Mouse (Mus musculus) neural tube, embryonic 13.5 days (tissue): ENCODE data around the gene Irx4. TPM values are rescaled to one million over a fixed set of nuclear protein-coding genes. Genes with fewer than 3 reads are reported as not detected.
A peak's percentile ranks its signal among the peaks of the same experiment; 100 is the strongest.

Source experiments
- ATAC-seq: fragments of 200-750 bp; cut with Nextera tagmentation; 2 replicates; pipeline ENCODE4 v1.8.0; 2017; ENCODE audit warnings: low read depth, mild to moderate bottlenecking, moderate TSS enrichment, moderate library complexity
- H3K27ac ChIP-seq: fragments of 300-500 bp; sonication (generic); replicated peaks from 2 replicates; pipeline ENCODE4 v1.5.1; 2015; ENCODE audit warnings: moderate library complexity, mild to moderate bottlenecking, inconsistent platforms
- H3K27me3 ChIP-seq: fragments of 300-500 bp; sonication (generic); 2 replicates; pipeline ENCODE4 v1.6.1; 2015; ENCODE audit warnings: mild to moderate bottlenecking, inconsistent platforms
- H3K36me3 ChIP-seq: fragments of 300-500 bp; sonication (generic); 2 replicates; pipeline ENCODE4 v1.6.1; 2015; ENCODE audit warnings: mild to moderate bottlenecking, inconsistent platforms
- H3K4me1 ChIP-seq: fragments of 300-500 bp; sonication (generic); replicated peaks from 2 replicates; pipeline ENCODE4 v1.6.1; 2015; ENCODE audit warnings: inconsistent platforms
- H3K4me2 ChIP-seq: fragments of 300-500 bp; sonication (generic); 2 replicates; pipeline ENCODE4 v1.6.1; 2015; ENCODE audit warnings: inconsistent platforms, mild to moderate bottlenecking, moderate library complexity
- H3K4me3 ChIP-seq: fragments of 300-500 bp; sonication (generic); 2 replicates; pipeline ENCODE4 v1.5.1; 2015; ENCODE audit warnings: mild to moderate bottlenecking, inconsistent platforms
- H3K9ac ChIP-seq: fragments of 300-500 bp; sonication (generic); 2 replicates; pipeline ENCODE4 v1.6.1; 2015; ENCODE audit warnings: moderate library complexity, mild to moderate bottlenecking, inconsistent platforms
- H3K9me3 ChIP-seq: fragments of 300-500 bp; sonication (generic); 2 replicates; pipeline ENCODE4 v1.6.1; 2016; ENCODE audit warnings: inconsistent platforms
- WGBS: fragments of 180-500 bp; shearing (Covaris S2); methylation state at CpG from one replicate; pipeline ENCODE4 v1.1.7; 2015; 5-methylcytosine and 5-hydroxymethylcytosine counted together
- polyA plus RNA-seq: library from polyadenylated mRNA; unstranded; fragments of >200 nt; fragmentation: Nextera tagmentation; extraction: Ambion mirVana; gene quantifications from 2 replicates; pipeline ENCODE4 v1.2.1, GENCODE M21; 2015

The Irx4 gene
- polyA plus RNA-seq, 1 experiment from 2014 or later = 0.80 TPM

DNA sequence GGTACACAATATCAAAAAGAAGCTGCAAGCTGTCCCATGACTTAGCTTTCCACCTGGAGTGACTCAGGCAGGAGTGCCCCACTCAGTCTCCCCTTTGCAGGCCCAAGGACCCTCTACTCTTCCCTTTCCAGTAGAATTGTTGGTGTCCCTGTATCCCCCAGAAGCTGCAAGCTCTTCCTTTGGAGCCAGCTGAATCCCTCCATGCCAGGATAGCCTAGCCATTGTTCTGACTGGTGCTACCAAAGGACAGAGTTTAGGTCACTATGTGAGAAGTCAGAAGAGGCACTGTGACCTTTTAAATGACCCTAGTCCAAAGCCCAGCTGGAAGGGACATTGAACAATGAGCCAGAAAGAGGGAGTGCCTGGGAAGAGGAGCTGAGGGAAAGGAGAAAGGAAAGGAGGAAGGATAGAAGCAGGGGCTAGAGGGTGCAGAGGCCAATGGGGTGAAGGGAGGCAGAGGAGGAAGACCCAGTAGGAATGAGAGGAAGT, 12.6 kb downstream of the Irx4 start:
- Histone ChIP-seq H3K27me3 (peaks cover 95% of the 10 kb centered on the region), H3K9me3 (no peaks in the 10 kb centered on the region), H3K27ac (no peak overlapping the region), H3K4me1 (peaks cover 34% of the 10 kb centered on the region), H3K9ac (no peak overlapping the region), H3K4me2 (no peak overlapping the region), H3K4me3 (no peak overlapping the region), H3K36me3 (no peaks in the 10 kb centered on the region)
- ATAC-seq = no peak

DNA sequence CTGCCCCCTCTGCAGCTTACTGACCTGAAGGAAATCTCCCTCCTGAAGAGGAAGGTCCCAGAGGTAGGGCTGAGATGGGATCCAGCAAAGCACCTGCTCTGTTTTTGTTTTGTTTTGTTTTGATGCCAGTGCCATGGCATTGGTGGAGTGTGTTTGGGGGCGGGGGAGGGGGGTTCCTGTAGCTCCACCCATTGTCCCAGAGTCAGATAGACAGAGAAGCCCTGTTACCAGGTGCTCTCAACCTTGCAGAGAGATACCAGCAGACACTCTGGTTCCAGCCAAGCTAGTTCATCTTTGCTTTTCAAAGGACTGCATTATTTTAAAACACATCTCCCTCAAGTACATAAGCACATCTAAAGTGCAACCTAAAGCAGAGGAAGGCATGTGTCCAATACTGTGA, 13.3 kb downstream of the Irx4 start:
- ATAC-seq = no peak
- Histone ChIP-seq H3K9ac (no peak overlapping the region), H3K27ac (no peak overlapping the region), H3K27me3 (peaks cover 92% of the 10 kb centered on the region), H3K4me1 (peaks cover 32% of the 10 kb centered on the region), H3K4me3 (no peak overlapping the region), H3K9me3 (no peaks in the 10 kb centered on the region), H3K36me3 (no peaks in the 10 kb centered on the region), H3K4me2 (no peak overlapping the region)
- WGBS = 58% methylated on average over 1 of the region's 1 CpGs

DNA sequence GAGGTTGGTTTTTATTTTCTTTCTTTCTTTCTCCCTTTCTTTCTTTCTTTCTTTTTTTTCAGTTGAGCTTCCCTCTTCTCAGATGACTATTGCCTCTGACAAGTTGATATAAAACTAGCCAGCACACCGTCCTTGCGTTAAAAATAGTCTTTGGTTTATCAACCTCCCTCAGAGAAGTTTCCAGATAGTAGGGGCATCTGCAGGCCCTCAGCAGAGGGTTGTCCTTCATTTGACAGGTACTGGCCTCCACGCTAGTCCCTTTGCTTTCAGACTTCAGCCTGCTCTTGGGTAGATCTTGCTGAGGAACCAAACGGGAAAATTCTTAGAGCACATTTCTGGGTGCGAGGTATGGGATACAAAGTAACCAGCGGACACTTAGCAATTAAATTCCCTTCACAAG, 17.1 kb downstream of the Irx4 start:
- no peak overlapping the region for H3K27ac ChIP-seq
- no peak for ATAC-seq
- no peak overlapping the region for H3K9ac ChIP-seq
- H3K4me3 ChIP-seq = no peak overlapping the region
- 89% methylated on average over 6 of the region's 6 CpGs for WGBS
- H3K27me3 ChIP-seq = peaks cover 69% of the 10 kb centered on the region
- no peaks in the 10 kb centered on the region for H3K9me3 ChIP-seq
- H3K36me3 ChIP-seq = no peaks in the 10 kb centered on the region
- no peak overlapping the region for H3K4me2 ChIP-seq
- peaks cover 10% of the 10 kb centered on the region for H3K4me1 ChIP-seq

DNA sequence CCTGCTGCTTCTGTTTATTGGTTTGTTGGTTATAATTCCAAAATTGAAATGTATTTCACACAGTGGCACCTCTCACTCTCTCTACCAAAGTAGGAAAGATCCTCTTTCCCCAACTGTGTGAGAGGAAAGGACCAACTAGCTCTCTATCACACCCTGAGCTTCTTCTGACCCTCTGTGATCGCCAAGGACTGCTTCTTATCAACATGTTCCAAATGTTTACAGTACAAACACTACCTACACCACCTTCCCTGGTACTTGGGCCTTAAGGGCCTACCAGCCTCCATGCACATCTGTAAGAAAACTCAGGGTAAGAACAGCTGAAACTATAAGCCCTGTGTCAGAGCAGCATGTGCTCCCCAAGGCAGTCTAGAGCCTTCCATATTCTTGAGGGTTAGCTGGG, 17.5 kb downstream of the Irx4 start:
- no peak overlapping the region for H3K4me3 ChIP-seq
- no peak overlapping the region for H3K9ac ChIP-seq
- no peak overlapping the region for H3K27ac ChIP-seq
- no peaks in the 10 kb centered on the region for H3K9me3 ChIP-seq
- ATAC-seq = no peak
- H3K27me3 ChIP-seq = peaks cover 69% of the 10 kb centered on the region
- no peak overlapping the region for H3K4me2 ChIP-seq
- H3K36me3 ChIP-seq = no peaks in the 10 kb centered on the region
- 77% methylated on average over 1 of the region's 1 CpGs for WGBS
- peaks cover 5% of the 10 kb centered on the region; the same call in 1 of the 2 replicates for H3K4me1 ChIP-seq

DNA sequence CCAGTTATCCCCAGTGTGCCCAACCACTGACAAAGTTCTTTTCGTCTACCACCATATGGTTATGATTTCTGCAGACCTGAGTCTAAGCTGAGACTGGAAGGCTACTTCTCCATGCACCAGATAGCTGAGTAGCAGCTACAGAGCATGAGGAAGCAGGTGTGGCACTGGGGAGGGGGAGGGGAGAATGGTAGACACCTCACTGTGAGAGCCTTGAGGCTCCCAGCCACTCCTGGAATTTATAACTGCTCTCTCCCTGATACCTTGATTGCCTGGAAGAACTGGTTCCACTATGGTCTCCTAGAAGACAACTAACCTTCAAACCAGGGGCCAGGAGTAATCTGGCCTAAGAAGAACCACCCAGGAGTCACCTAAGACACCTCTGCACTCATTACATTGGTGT, 18.9 kb downstream of the Irx4 start:
- Histone ChIP-seq H3K4me1 (no peaks in the 10 kb centered on the region), H3K4me3 (no peak overlapping the region), H3K4me2 (no peak overlapping the region), H3K9me3 (no peaks in the 10 kb centered on the region), H3K9ac (no peak overlapping the region), H3K27me3 (peaks cover 65% of the 10 kb centered on the region), H3K36me3 (no peaks in the 10 kb centered on the region), H3K27ac (no peak overlapping the region)
- no peak for ATAC-seq
- WGBS = 86% methylated on average over 1 of the region's 1 CpGs

DNA sequence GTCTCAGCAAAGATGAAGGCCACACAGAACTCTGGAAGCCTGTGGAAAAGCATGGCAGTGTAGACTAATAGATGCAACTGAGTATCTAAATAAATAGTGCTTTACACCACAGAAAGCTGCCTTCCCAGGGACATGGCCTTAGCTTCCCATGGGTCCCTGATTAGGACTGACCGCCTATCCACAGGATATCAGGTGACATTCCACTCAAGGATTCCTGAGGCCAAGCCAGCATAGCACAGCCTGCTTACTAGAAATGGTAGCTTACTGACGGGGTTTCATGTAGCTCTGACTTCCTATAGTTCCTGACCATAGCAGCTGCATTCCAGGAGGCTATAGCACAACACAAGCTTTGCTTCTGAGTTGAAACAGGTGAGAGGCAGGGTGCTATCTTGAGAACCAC, 22.1 kb downstream of the Irx4 start:
- H3K9ac ChIP-seq = no peak overlapping the region
- no peak overlapping the region for H3K4me2 ChIP-seq
- H3K4me3 ChIP-seq = no peak overlapping the region
- 83% methylated on average over 2 of the region's 2 CpGs for WGBS
- no peak for ATAC-seq
- H3K27me3 ChIP-seq = peaks cover 44% of the 10 kb centered on the region
- no peaks in the 10 kb centered on the region for H3K4me1 ChIP-seq
- no peaks in the 10 kb centered on the region for H3K36me3 ChIP-seq
- no peak overlapping the region for H3K27ac ChIP-seq
- H3K9me3 ChIP-seq = no peaks in the 10 kb centered on the region

DNA sequence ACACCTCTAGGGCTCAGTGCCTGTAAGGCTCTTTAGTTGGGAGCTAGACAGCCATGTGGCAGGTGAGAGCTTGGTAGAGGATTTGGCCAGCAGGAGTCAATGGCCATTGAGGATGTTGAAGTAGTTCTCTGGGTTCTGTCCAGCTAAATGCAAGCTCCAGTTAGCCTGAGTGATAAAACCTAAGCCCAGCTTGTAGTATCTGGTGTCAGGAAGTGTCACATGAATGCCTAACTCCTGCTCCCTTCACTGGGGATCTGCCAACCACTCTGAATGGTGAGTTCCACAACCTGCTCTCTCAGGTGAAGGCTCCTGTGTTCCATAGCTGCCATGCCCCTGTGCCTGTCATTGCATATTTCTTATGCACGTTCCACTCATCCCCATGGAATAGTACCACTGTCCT, 23.3 kb downstream of the Irx4 start:
- H3K27me3 ChIP-seq = peaks cover 40% of the 10 kb centered on the region
- no peak overlapping the region for H3K4me2 ChIP-seq
- 97% methylated on average over 1 of the region's 1 CpGs for WGBS
- ATAC-seq = no peak
- H3K9ac ChIP-seq = no peak overlapping the region
- H3K9me3 ChIP-seq = no peaks in the 10 kb centered on the region
- no peaks in the 10 kb centered on the region for H3K4me1 ChIP-seq
- no peaks in the 10 kb centered on the region for H3K36me3 ChIP-seq
- no peak overlapping the region for H3K4me3 ChIP-seq
- H3K27ac ChIP-seq = no peak overlapping the region

DNA sequence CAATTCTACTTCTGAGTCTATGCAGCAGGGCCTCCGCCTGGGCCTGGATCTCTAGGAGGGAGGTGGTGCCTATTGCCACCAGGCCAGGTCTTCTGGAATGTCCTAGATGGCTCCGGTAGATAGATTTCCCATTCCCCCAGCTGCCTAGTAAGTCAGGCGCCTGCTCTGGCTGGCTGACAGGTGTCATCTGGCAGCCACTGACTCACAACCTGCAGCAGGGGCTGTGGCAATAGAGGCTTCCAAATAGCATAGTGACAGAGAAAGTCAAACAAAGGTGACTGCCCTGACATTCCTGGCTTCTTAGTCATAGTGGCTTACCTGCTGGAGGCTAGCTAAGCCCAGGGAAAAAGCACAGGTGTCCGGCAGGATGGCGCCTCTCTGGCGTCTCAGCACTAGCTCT, 29.9 kb downstream of the Irx4 start:
- no peaks in the 10 kb centered on the region for H3K36me3 ChIP-seq
- peaks cover 6% of the 10 kb centered on the region; the same call in 1 of the 2 replicates for H3K9me3 ChIP-seq
- no peak overlapping the region for H3K4me3 ChIP-seq
- H3K9ac ChIP-seq = no peak overlapping the region
- H3K27me3 ChIP-seq = peaks cover 12% of the 10 kb centered on the region; the same call in 1 of the 2 replicates
- no peaks in the 10 kb centered on the region for H3K4me1 ChIP-seq
- no peak overlapping the region for H3K4me2 ChIP-seq
- 92% methylated on average over 6 of the region's 6 CpGs for WGBS
- H3K27ac ChIP-seq = no peak overlapping the region
- ATAC-seq = no peak

DNA sequence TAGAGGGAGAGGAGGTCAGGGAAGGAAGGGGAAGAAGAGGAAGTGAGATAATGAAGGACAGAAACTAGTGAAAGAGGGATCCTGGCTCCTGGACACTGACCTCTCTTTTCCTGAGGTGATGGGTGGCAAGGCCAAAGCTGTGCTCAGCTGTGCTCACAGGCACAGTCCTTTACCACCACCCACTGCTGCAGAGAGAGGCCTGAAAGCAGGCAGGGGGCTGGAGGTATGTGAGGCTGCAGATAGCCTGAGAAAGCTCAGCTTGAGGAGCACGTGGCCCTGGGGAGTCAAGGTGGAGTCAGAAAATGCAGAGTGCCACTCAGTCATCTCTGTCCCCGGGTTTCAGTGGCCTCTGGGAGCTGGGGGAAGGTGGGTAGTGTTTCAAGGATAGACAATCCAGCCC, 30.8 kb downstream of the Irx4 start:
- Histone ChIP-seq H3K27me3 (peaks cover 12% of the 10 kb centered on the region; the same call in 1 of the 2 replicates), H3K36me3 (no peaks in the 10 kb centered on the region), H3K9me3 (peaks cover 6% of the 10 kb centered on the region; the same call in 1 of the 2 replicates), H3K4me3 (no peak overlapping the region), H3K9ac (no peak overlapping the region), H3K27ac (no peak overlapping the region), H3K4me2 (no peak overlapping the region), H3K4me1 (no peaks in the 10 kb centered on the region)
- no peak for ATAC-seq
- 35% methylated on average over 2 of the region's 2 CpGs for WGBS

DNA sequence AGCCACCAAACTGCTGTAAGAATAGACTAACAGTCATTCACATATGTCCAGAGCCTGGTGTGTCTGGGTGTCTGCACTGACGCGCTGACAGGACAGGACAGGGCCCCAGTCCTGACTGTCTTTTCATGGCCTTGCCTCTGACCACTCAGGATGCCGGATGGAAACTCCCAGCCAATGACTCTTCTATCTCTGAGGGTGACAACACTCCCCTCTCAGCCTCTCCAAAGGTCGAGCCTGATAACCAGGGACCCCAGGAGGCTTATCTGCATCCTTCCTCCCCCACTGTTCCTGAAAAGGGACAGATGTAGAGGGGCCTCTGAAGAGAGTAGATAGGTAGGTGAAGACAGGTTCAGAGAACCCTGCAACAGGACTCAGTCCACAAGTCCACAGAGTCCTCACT, 38.4 kb downstream of the Irx4 start:
- peaks cover 3% of the 10 kb centered on the region; the same call in 1 of the 2 replicates for H3K27me3 ChIP-seq
- H3K4me2 ChIP-seq = no peak overlapping the region
- no peak overlapping the region for H3K9ac ChIP-seq
- H3K27ac ChIP-seq = no peak overlapping the region
- no peak overlapping the region for H3K4me3 ChIP-seq
- peaks cover 6% of the 10 kb centered on the region; the same call in 1 of the 2 replicates for H3K9me3 ChIP-seq
- H3K4me1 ChIP-seq = no peaks in the 10 kb centered on the region
- 75% methylated on average over 4 of the region's 4 CpGs for whole genome bisulfite sequencing
- no peak for ATAC-seq
- H3K36me3 ChIP-seq = no peaks in the 10 kb centered on the region

DNA sequence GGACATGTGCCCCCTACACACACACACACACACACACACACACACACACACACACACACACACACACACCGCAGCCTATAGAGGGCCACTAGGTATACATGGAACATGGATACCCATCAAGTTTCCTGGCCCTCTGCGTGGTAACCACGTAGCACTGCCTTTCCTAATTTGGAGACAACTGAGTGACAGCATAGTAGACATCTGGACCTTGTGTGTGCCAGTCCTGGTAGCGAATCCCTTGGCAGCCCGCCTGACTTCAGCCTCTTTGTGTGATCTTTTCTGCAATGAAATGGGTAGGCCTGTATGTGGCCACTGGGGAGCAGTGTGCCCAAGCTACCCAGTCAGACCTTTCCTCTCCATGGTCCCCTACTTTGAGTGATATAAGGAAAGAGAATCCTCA, 39.0 kb downstream of the Irx4 start:
- no peak for ATAC-seq
- Histone ChIP-seq H3K27ac (no peak overlapping the region), H3K9ac (no peak overlapping the region), H3K36me3 (no peaks in the 10 kb centered on the region), H3K4me1 (no peaks in the 10 kb centered on the region), H3K4me2 (no peak overlapping the region), H3K4me3 (no peak overlapping the region), H3K9me3 (peaks cover 6% of the 10 kb centered on the region; the same call in 1 of the 2 replicates), H3K27me3 (peaks cover 3% of the 10 kb centered on the region; the same call in 1 of the 2 replicates)
- WGBS = 89% methylated on average over 5 of the region's 5 CpGs

DNA sequence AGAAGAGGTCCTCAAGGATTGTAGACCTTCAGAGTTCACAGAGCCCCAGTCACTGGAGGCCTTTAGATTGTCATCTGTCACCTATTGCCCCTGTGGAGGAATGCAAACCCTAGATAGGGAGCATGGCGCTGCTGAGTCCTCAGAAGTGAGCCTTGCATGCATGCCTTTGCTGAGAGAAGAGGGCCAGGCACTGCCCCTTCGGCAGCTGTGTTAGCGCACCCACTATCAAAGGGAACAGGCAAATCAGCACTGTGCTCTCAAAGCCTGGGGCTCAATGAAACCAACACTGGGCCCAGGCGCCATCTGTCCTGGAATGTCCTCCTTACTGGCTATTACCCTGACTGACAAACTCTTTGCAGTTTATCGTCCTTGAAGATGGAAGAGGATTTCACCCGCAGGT, 44.5 kb downstream of the Irx4 start:
- WGBS = 57% methylated on average over 6 of the region's 6 CpGs
- Histone ChIP-seq H3K4me1 (peaks cover 8% of the 10 kb centered on the region; the same call in 1 of the 2 replicates), H3K27ac (no peak overlapping the region), H3K9me3 (no peaks in the 10 kb centered on the region), H3K4me3 (no peak overlapping the region), H3K9ac (no peak overlapping the region), H3K27me3 (peaks cover 47% of the 10 kb centered on the region), H3K4me2 (no peak overlapping the region), H3K36me3 (no peaks in the 10 kb centered on the region)
- no peak for ATAC-seq

DNA sequence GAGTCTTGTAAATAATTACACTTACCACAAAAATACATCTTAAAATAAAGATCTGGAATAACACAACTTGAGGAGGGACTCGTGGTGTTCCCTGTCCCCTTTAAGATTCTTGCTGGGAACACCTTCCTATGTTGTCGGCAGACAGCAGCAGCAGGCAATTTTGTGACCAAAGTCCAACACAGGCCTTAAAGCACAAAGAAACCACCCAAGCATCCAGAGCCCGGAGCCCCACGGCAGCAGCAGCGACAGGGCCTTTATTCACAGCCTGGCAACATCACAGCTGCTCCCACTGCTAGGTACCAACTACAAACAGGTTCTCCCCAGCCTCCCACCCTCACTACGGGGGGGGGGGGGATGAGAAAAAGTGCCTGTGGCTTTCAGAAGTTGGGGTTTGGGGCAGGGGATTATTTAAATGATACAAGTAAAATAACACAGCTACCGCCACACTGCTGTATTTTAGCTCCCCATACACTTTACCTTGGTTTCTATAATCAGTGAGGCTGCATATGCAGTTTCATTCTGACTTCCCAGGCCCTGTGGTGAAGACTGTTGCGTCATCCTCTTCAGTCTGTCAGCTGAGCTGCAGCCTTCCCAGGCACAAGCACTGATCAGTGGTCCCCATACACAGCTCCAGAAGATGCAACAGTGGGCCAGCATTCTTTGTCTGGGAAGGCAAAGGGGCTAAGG, 45.3 kb downstream of the Irx4 start:
- WGBS = 33% methylated on average over 8 of the region's 8 CpGs
- H3K27ac ChIP-seq = no peak overlapping the region

More for the DNA sequence above, 45.3 kb downstream of the Irx4 start:
- Histone ChIP-seq H3K4me3 (no peak overlapping the region), H3K9me3 (no peaks in the 10 kb centered on the region), H3K27me3 (peaks cover 55% of the 10 kb centered on the region), H3K4me1 (peaks cover 8% of the 10 kb centered on the region; the same call in 1 of the 2 replicates), H3K9ac (no peak overlapping the region), H3K36me3 (no peaks in the 10 kb centered on the region), H3K4me2 (no peak overlapping the region)
- ATAC-seq = peak; percentile 26; the same call in 1 of the 2 replicates
